In genomic region chr10:70532249-70532648, GRCm38 (mm10) we compare ENCODE assay signal across 11 mouse cellular contexts.
DNase-seq lines count a peak whose midpoint lies in the region; ATAC-seq and TF ChIP-seq lines count a peak whose summit lies in the region.
"Had no signal": no experiment of that assay in that cellular context is flagged by ENCODE, and none has a peak within 500 bp of the region (broad histone marks: within the 10 kb centered on the region; RNA-seq: fewer than 3 reads in every experiment).

No protein-coding gene starts in this region.

- no peak for DNase-seq in hindbrain, embryonic 11.5 days (ENCODE audit: low spot score)
- DNase-seq in right cerebral cortex, postnatal 10 days (ENCODE audit: low spot score in 2 of 2): peak; percentile 72 to 79
- DNase-seq in right cerebral cortex, adult 2 months (ENCODE audit: low spot score in 2 of 2): no peak
- peak; percentile 86 to 93 for DNase-seq in cerebellum, postnatal 10 days
- DNase-seq in midbrain, postnatal 0 days (ENCODE audit: low spot score): peak; percentile 77
- no peak for DNase-seq in heart, adult 9 months (ENCODE audit: low spot score in 2 of 2)

- H3K36me3 ChIP-seq in hindbrain, embryonic 16.5 days (ENCODE audit: control insufficient read depth, insufficient read depth, low read length): peaks cover 11% of the 10 kb centered on the region
- no peaks in the 10 kb centered on the region; the same call in 1 of the 2 replicates for H3K36me3 ChIP-seq in hindbrain, embryonic 11.5 days (ENCODE audit: control insufficient read depth, insufficient read depth, low read length)
- H3K36me3 ChIP-seq in midbrain, postnatal 0 days (ENCODE audit: insufficient read depth, low read length): peaks cover 26% of the 10 kb centered on the region
- H3K36me3 ChIP-seq in heart, embryonic 11.5 days (ENCODE audit: control insufficient read depth, insufficient read depth, low read length): peaks cover 7% of the 10 kb centered on the region

- WGBS in hindbrain, embryonic 16.5 days: 61% methylated on average over 9 of the region's 9 CpGs
- 87% methylated on average over 9 of the region's 9 CpGs for WGBS in hindbrain, embryonic 11.5 days
- 83% methylated on average over 9 of the region's 9 CpGs for WGBS in midbrain, postnatal 0 days
- WGBS in heart, embryonic 11.5 days (ENCODE audit: insufficient replicate concordance): 84% methylated on average over 9 of the region's 9 CpGs

- peak; percentile 80 for ATAC-seq in hindbrain, embryonic 16.5 days
- no peak for ATAC-seq in hindbrain, embryonic 11.5 days (ENCODE audit: low FRiP score)
- no peak; the same call in 1 of the 2 replicates for ATAC-seq in midbrain, postnatal 0 days (ENCODE audit: low FRiP score)
- no peak for ATAC-seq in heart, embryonic 11.5 days (replicated peaks; ENCODE audit: insufficient number of reproducible peaks, low FRiP score, low TSS enrichment)

- no peak for TF ChIP-seq CTCF in midbrain, postnatal 0 days (IDR thresholded peaks at IDR 0.05)

- no peak overlapping the region for H3K4me3 ChIP-seq in hindbrain, embryonic 16.5 days (ENCODE audit: low read length)
- H3K4me3 ChIP-seq in hindbrain, embryonic 11.5 days (ENCODE audit: low read depth, low read length): no peak overlapping the region
- no peak overlapping the region for H3K4me3 ChIP-seq in midbrain, postnatal 0 days (ENCODE audit: low read depth, low read length)
- H3K4me3 ChIP-seq in heart, embryonic 11.5 days (ENCODE audit: low read depth, low read length): no peak overlapping the region
- H3K4me3 ChIP-seq: heart, embryonic 12.5 days; neural tube, embryonic 12.5 days had no signal

- H3K9me3 ChIP-seq in hindbrain, embryonic 16.5 days (ENCODE audit: control insufficient read depth, low read length): no peaks in the 10 kb centered on the region
- no peaks in the 10 kb centered on the region for H3K9me3 ChIP-seq in hindbrain, embryonic 11.5 days (ENCODE audit: control insufficient read depth, low read length)
- H3K9me3 ChIP-seq in midbrain, postnatal 0 days (ENCODE audit: low read length): no peaks in the 10 kb centered on the region
- H3K9me3 ChIP-seq in heart, embryonic 11.5 days (replicated peaks; ENCODE audit: control insufficient read depth, low read length): no peaks in the 10 kb centered on the region
- H3K9me3 ChIP-seq: neural tube, embryonic 12.5 days had no signal

- no peak overlapping the region for H3K9ac ChIP-seq in hindbrain, embryonic 16.5 days (ENCODE audit: low read depth, low read length)
- H3K9ac ChIP-seq in hindbrain, embryonic 11.5 days (ENCODE audit: low read depth, low read length): no peak overlapping the region
- no peak overlapping the region for H3K9ac ChIP-seq in midbrain, postnatal 0 days (replicated peaks; ENCODE audit: low read length, poor library complexity, severe bottlenecking)
- H3K9ac ChIP-seq in heart, embryonic 11.5 days (ENCODE audit: low read depth, low read length): no peak overlapping the region
- H3K9ac ChIP-seq: heart, embryonic 12.5 days; hindbrain, embryonic 14.5 days; neural tube, embryonic 12.5 days had no signal

- no peaks in the 10 kb centered on the region for H3K27me3 ChIP-seq in hindbrain, embryonic 16.5 days (replicated peaks; ENCODE audit: control insufficient read depth, insufficient read depth, low read length)
- H3K27me3 ChIP-seq in hindbrain, embryonic 11.5 days (ENCODE audit: control insufficient read depth, insufficient read depth, low read length): no peaks in the 10 kb centered on the region
- H3K27me3 ChIP-seq in midbrain, postnatal 0 days (ENCODE audit: insufficient read depth, low read length): no peaks in the 10 kb centered on the region
- no peaks in the 10 kb centered on the region for H3K27me3 ChIP-seq in heart, embryonic 11.5 days (ENCODE audit: control insufficient read depth, insufficient read depth, low read length)
- H3K27me3 ChIP-seq: heart, embryonic 12.5 days; neural tube, embryonic 12.5 days had no signal

- H3K4me1 ChIP-seq in hindbrain, embryonic 16.5 days (ENCODE audit: control insufficient read depth, insufficient read depth, low read depth, low read length): no peaks in the 10 kb centered on the region
- no peaks in the 10 kb centered on the region for H3K4me1 ChIP-seq in hindbrain, embryonic 11.5 days (replicated peaks; ENCODE audit: control insufficient read depth, insufficient read depth, low read length)
- H3K4me1 ChIP-seq in midbrain, postnatal 0 days (ENCODE audit: insufficient read depth, low read length): no peaks in the 10 kb centered on the region
- H3K4me1 ChIP-seq in heart, embryonic 11.5 days (ENCODE audit: control insufficient read depth, insufficient read depth, low read length): no peaks in the 10 kb centered on the region
- H3K4me1 ChIP-seq: heart, embryonic 12.5 days; neural tube, embryonic 12.5 days had no signal

- H3K4me2 ChIP-seq in hindbrain, embryonic 16.5 days (ENCODE audit: low read length): no peak overlapping the region
- no peak overlapping the region for H3K4me2 ChIP-seq in hindbrain, embryonic 11.5 days (replicated peaks; ENCODE audit: low read depth, low read length)
- no peak overlapping the region for H3K4me2 ChIP-seq in midbrain, postnatal 0 days (ENCODE audit: low read depth, low read length, poor library complexity, severe bottlenecking)
- no peak overlapping the region for H3K4me2 ChIP-seq in heart, embryonic 11.5 days
- H3K4me2 ChIP-seq: heart, embryonic 12.5 days; hindbrain, embryonic 14.5 days; neural tube, embryonic 12.5 days had no signal

- peak overlapping the region; percentile 8; the same call in 1 of the 2 replicates for H3K27ac ChIP-seq in hindbrain, embryonic 16.5 days (ENCODE audit: low read depth, low read length)
- H3K27ac ChIP-seq in hindbrain, embryonic 11.5 days (ENCODE audit: low read depth, low read length): no peak overlapping the region
- H3K27ac ChIP-seq in midbrain, postnatal 0 days (ENCODE audit: low read depth, low read length): no peak overlapping the region
- H3K27ac ChIP-seq in heart, embryonic 11.5 days (ENCODE audit: low read depth, low read length): no peak overlapping the region
- H3K27ac ChIP-seq: hindbrain, embryonic 14.5 days; neural tube, embryonic 12.5 days had no signal

Comparison
In these comparisons a context has a peak if more than half of its experiments do, and no peak if none do; other contexts are left out.
1. DNase-seq: peak in right cerebral cortex, postnatal 10 days (2 of 2), cerebellum, postnatal 10 days (2 of 2) and midbrain, postnatal 0 days (single experiment); none in hindbrain, embryonic 11.5 days (single experiment), right cerebral cortex, adult 2 months (0 of 2) and heart, adult 9 months (0 of 2).